Mouse (Mus musculus): ENCODE measurements around the gene Adk.

GRCm38 (mm10) chr14:21200850-21201249, 148.5 kb downstream of the Adk start:
- TF ChIP-seq CTCF (IDR thresholded peaks at IDR 0.05; ENCODE audit: insufficient read depth, low read length) (no peak), POLR2A (IDR thresholded peaks at IDR 0.05; ENCODE audit: borderline replicate concordance, extremely low read depth, low read depth, low read length) (no peak)

Measured in lung, adult 2 months (tissue).